13 mouse cellular contexts compared by ENCODE assay signal in the genomic region with DNA sequence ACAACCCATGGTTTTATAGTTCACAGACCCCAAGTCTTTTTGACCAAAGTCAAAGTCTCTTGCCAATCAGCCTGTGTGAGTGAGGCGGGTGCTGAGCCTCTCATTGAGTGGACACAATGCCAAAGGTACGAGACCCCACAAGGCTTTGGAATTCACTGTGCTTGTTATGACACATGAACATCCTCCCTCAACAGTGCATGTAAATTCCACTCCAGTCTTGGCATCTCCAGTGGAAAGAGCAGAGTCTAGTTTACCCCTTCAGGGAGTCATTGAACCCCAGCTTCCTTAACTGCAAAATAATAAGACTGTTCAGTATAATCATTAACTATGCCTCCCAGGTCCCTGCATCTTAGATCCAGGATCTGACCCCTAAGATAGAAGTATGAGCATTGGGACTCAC.
"Had no signal": no experiment of that assay in that cellular context is flagged by ENCODE, and none has a peak within 500 bp of the region (broad histone marks: within the 10 kb centered on the region; RNA-seq: fewer than 3 reads in every experiment).

No protein-coding gene starts in this region.

- ATAC-seq: hindbrain, postnatal 0 days; midbrain, embryonic 15.5 days had no signal

- H3K36me3 ChIP-seq: limb, embryonic 13.5 days; midbrain, embryonic 15.5 days; neural tube, embryonic 13.5 days had no signal

- H3K4me3 ChIP-seq: limb, embryonic 13.5 days; midbrain, embryonic 15.5 days; neural tube, embryonic 13.5 days had no signal

- H3K4me1 ChIP-seq: midbrain, embryonic 15.5 days; neural tube, embryonic 13.5 days had no signal

- DNase-seq: left cerebral cortex, postnatal 4 days; lung, adult 18-20 months; lung, postnatal 36 days; retina, postnatal 1 day; right cerebral cortex, postnatal 4 days; spleen, adult 18-20 months; thymus, adult 18-20 months; thymus, postnatal 14 days had no signal

- H3K27me3 ChIP-seq: limb, embryonic 13.5 days; midbrain, embryonic 15.5 days; neural tube, embryonic 13.5 days had no signal

- H3K9me3 ChIP-seq: limb, embryonic 13.5 days; midbrain, embryonic 15.5 days; neural tube, embryonic 13.5 days had no signal

- H3K27ac ChIP-seq: hindbrain, postnatal 0 days; limb, embryonic 13.5 days; liver, embryonic 14.5 days; midbrain, embryonic 15.5 days; neural tube, embryonic 13.5 days had no signal

- H3K4me2 ChIP-seq: limb, embryonic 13.5 days; midbrain, embryonic 15.5 days; neural tube, embryonic 13.5 days had no signal

- H3K9ac ChIP-seq: limb, embryonic 13.5 days; liver, embryonic 14.5 days; midbrain, embryonic 15.5 days; neural tube, embryonic 13.5 days had no signal
